Mouse (Mus musculus): Measurements from ENCODE around the gene Nsd1.

Nsd1 gene

GRCm38 (mm10) chr13:55212011-55212360 is 2.4 kb downstream of the Nsd1 start:
- TF ChIP-seq GATA4 (IDR thresholded peaks at IDR 0.05; ENCODE audit: insufficient replicate concordance, low read length), result no peak

- no peak for TF ChIP-seq GATA4 (IDR thresholded peaks at IDR 0.05; ENCODE audit: insufficient replicate concordance, low read length)
These were observed 3.0 kb downstream of the Nsd1 start for GRCm38 (mm10) chr13:55212361-55213137.

- no peak for TF ChIP-seq GATA4 (IDR thresholded peaks at IDR 0.05; ENCODE audit: insufficient replicate concordance, low read length)
These were observed 3.7 kb downstream of the Nsd1 start for GRCm38 (mm10) chr13:55213138-55213806.

- TF ChIP-seq GATA4 (IDR thresholded peaks at IDR 0.05; ENCODE audit: insufficient replicate concordance, low read length), result no peak
These were observed 14.8 kb downstream of the Nsd1 start for GRCm38 (mm10) chr13:55224364-55224763.

GRCm38 (mm10) chr13:55230701-55231100 is 21.1 kb downstream of the Nsd1 start:
- TF ChIP-seq GATA4 (IDR thresholded peaks at IDR 0.05; ENCODE audit: insufficient replicate concordance, low read length), result no peak

GRCm38 (mm10) chr13:55243205-55243604 is 33.6 kb downstream of the Nsd1 start:
- TF ChIP-seq GATA4 (IDR thresholded peaks at IDR 0.05; ENCODE audit: insufficient replicate concordance, low read length), result no peak

GRCm38 (mm10) chr13:55247293-55248030 is 37.9 kb downstream of the Nsd1 start:
- TF ChIP-seq GATA4 (IDR thresholded peaks at IDR 0.05; ENCODE audit: insufficient replicate concordance, low read length), result no peak

- no peak for TF ChIP-seq GATA4 (IDR thresholded peaks at IDR 0.05; ENCODE audit: insufficient replicate concordance, low read length)
These were observed 39.7 kb downstream of the Nsd1 start for GRCm38 (mm10) chr13:55249246-55249645.

- TF ChIP-seq GATA4 (IDR thresholded peaks at IDR 0.05; ENCODE audit: insufficient replicate concordance, low read length), result no peak
These were observed 43.2 kb downstream of the Nsd1 start for GRCm38 (mm10) chr13:55252820-55253219.

- TF ChIP-seq GATA4 (IDR thresholded peaks at IDR 0.05; ENCODE audit: insufficient replicate concordance, low read length), result no peak
These were observed 45.6 kb downstream of the Nsd1 start for GRCm38 (mm10) chr13:55255052-55255652.

GRCm38 (mm10) chr13:55258651-55259050 is 49.1 kb downstream of the Nsd1 start:
- TF ChIP-seq GATA4 (IDR thresholded peaks at IDR 0.05; ENCODE audit: insufficient replicate concordance, low read length), result no peak

- no peak for TF ChIP-seq GATA4 (IDR thresholded peaks at IDR 0.05; ENCODE audit: insufficient replicate concordance, low read length)
These were observed 51.9 kb downstream of the Nsd1 start for GRCm38 (mm10) chr13:55261521-55261920.

- TF ChIP-seq GATA4 (IDR thresholded peaks at IDR 0.05; ENCODE audit: insufficient replicate concordance, low read length), result no peak
These were observed 52.5 kb downstream of the Nsd1 start for GRCm38 (mm10) chr13:55262096-55262495.

GRCm38 (mm10) chr13:55277203-55277602 is 67.6 kb downstream of the Nsd1 start:
- TF ChIP-seq GATA4 (IDR thresholded peaks at IDR 0.05; ENCODE audit: insufficient replicate concordance, low read length), result no peak

GRCm38 (mm10) chr13:55277646-55278045 is 68.1 kb downstream of the Nsd1 start:
- TF ChIP-seq GATA4 (IDR thresholded peaks at IDR 0.05; ENCODE audit: insufficient replicate concordance, low read length), result no peak

Measured in liver, adult (tissue).